Mouse (Mus musculus): ENCODE data around the gene Tex46.

GRCm38 (mm10) chr4:136638890-136639289 lies 28.7 kb downstream of the Tex46 start:
- TF ChIP-seq CTCF (IDR thresholded peaks at IDR 0.05; ENCODE audit: borderline replicate concordance, extremely low read depth, insufficient read depth, insufficient read length) (no peak), POLR2A (IDR thresholded peaks at IDR 0.05; ENCODE audit: borderline replicate concordance, extremely low read depth, insufficient read depth, insufficient read length, poor library complexity, severe bottlenecking) (no peak)
